Mouse (Mus musculus) forebrain, embryonic 11.5 days (tissue): ENCODE measurements around the gene Olfr555. TPM values are rescaled to one million over a fixed set of nuclear protein-coding genes. Genes with fewer than 3 reads are reported as not detected.

Source experiments
- ATAC-seq: fragments of 200-750 bp; cut with Nextera tagmentation; replicated peaks from 2 replicates; pipeline ENCODE4 v1.8.0; 2017; ENCODE audit warnings: moderate TSS enrichment; ENCODE audit not compliant: low FRiP score
- DNase-seq: peaks from one replicate; pipeline ENCODE4 v3.0.0-alpha.2; 2017; ENCODE audit warnings: low spot score
- H3K27ac ChIP-seq: fragments of 300-500 bp; sonication (generic); 2 replicates; pipeline ENCODE4 v1.5.1; 2014; ENCODE audit warnings: low read depth, low read length
- H3K27me3 ChIP-seq: fragments of 300-500 bp; sonication (generic); 2 replicates; pipeline ENCODE4 v1.6.1; 2014; ENCODE audit warnings: mild to moderate bottlenecking, low read length, mixed read lengths; ENCODE audit not compliant: control insufficient read depth, insufficient read depth
- H3K36me3 ChIP-seq: fragments of 300-500 bp; sonication (generic); 2 replicates; pipeline ENCODE4 v1.6.1; 2014; ENCODE audit warnings: mild to moderate bottlenecking, low read length, moderate library complexity, mixed read lengths; ENCODE audit not compliant: control insufficient read depth, insufficient read depth
- H3K4me1 ChIP-seq: fragments of 300-500 bp; sonication (generic); replicated peaks from 2 replicates; pipeline ENCODE4 v1.6.1; 2014; ENCODE audit warnings: low read length, mixed read lengths; ENCODE audit not compliant: control insufficient read depth, insufficient read depth
- H3K4me2 ChIP-seq: fragments of 300-500 bp; sonication (generic); 2 replicates; pipeline ENCODE4 v1.6.1; 2014; ENCODE audit warnings: low read depth, mild to moderate bottlenecking, low read length, moderate library complexity, mixed read lengths; ENCODE audit not compliant: severe bottlenecking
- H3K4me3 ChIP-seq: fragments of 300-500 bp; sonication (generic); 2 replicates; pipeline ENCODE4 v1.5.1; 2014; ENCODE audit warnings: low read depth, low read length
- H3K9ac ChIP-seq: fragments of 300-500 bp; sonication (generic); 2 replicates; pipeline ENCODE4 v1.6.1; 2014; ENCODE audit warnings: low read length
- H3K9me3 ChIP-seq: fragments of 300-500 bp; sonication (generic); 2 replicates; pipeline ENCODE4 v1.6.1; 2016; ENCODE audit warnings: low read length, mixed read lengths; ENCODE audit not compliant: control insufficient read depth
- WGBS: fragments of 180-500 bp; shearing (Covaris S2); extraction: QIAGEN DNeasy Blood & Tissue Kit; methylation state at CpG from one replicate; pipeline ENCODE4 v1.1.7; 2014; 5-methylcytosine and 5-hydroxymethylcytosine counted together
- polyA plus RNA-seq: library from polyadenylated mRNA; unstranded; fragments of >200 nt; fragmentation: Nextera tagmentation; extraction: Ambion mirVana; gene quantifications from 2 replicates; pipeline ENCODE4 v1.2.1, GENCODE M21; 2014

Gene Olfr555
- polyA plus RNA-seq, 1 experiment from 2014 or later, result not detected

DNA sequence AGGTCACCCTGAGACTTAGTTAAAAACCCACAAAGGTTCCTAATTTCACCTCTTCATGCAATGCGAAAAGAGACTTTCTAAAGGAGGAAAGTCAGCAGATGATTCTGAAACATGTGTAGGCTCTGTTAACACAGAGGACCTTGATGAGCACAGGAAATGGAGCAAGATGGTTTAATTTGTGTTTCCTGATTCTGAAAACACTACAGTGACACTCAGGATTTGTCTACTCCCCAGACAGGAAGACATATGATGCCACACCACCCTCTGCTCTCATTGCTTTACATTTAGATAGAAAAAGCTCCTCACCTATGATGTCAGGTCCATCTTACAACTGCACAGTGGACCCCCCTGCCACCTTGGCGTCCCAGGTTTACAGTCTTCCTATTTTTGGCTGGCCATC is 17.6 kb downstream of the Olfr555 start:
- ATAC-seq (no peak), DNase-seq (no peak)
- Histone ChIP-seq H3K27ac (no peak overlapping the region), H3K9me3 (no peaks in the 10 kb centered on the region), H3K9ac (no peak overlapping the region), H3K36me3 (no peaks in the 10 kb centered on the region), H3K27me3 (no peaks in the 10 kb centered on the region), H3K4me3 (no peak overlapping the region), H3K4me2 (no peak overlapping the region), H3K4me1 (no peaks in the 10 kb centered on the region)
- WGBS, result 93% methylated on average over 2 of the region's 2 CpGs

DNA sequence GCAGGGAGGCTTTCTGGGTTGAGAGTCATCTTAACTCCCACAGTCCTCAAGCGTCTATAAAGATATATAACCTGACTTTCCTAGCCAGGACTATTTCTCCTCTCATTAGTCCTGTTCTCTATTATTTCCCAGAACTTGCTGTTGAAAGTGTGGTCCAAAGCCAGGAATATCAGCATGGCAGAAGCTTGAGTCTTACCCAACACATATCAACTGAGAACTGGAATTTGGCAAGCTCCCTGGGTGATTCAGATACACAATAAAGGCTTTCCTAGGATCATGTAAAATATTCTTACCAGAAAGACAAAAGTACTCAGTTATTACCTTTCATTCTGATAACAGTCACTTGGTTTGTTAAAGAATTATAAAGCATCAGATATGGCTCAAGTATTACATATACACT is 23.3 kb downstream of the Olfr555 start:
- ATAC-seq (no peak), DNase-seq (no peak)
- no peaks in the 10 kb centered on the region for H3K27me3 ChIP-seq
- H3K9me3 ChIP-seq, result no peaks in the 10 kb centered on the region
- no peak overlapping the region for H3K9ac ChIP-seq
- WGBS, result 89% methylated on average over 1 of the region's 1 CpGs
- no peak overlapping the region for H3K4me2 ChIP-seq
- no peak overlapping the region for H3K4me3 ChIP-seq
- no peaks in the 10 kb centered on the region; the same call in 1 of the 2 replicates for H3K4me1 ChIP-seq
- H3K27ac ChIP-seq, result no peak overlapping the region
- no peaks in the 10 kb centered on the region for H3K36me3 ChIP-seq

DNA sequence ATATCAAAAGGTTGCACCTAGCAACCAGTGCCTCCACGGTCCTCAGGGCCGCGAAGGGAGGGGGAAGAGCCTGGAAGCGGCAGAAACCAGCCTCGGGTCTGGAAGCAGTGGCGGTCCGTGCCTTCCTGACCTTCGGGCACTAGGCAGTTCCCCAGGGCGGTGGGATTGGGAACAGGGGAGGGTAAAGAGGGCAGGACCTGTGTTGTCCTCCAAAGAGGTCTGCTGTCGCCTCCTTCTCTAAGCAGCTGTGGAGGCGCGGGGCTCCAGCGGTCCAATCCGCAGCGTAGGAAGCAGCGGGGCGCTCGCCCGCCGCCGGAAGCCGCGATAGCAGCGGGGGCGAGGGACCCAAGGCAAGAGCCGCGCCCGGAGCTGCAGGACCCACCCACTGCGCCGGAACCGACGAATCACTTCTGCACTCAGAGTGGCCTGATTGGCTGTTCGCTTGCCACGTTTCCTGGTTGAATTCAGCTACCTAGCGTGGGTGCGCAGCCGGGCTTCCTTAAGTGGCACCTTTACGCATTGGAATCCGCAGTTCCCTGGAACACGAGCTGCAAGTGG is 28.4 kb downstream of the Olfr555 start, which contains the start of gene Trim68:
Gene Trim68, minus strand, starts transcription at position 384 of the 558 bp plus-strand sequence.
- Histone ChIP-seq H3K9ac (peak within 1 kb of the TSS; percentile 72), H3K27me3 (no peaks in the 10 kb centered on the region), H3K4me2 (peak within 1 kb of the TSS; percentile 50), H3K4me3 (peak within 1 kb of the TSS; percentile 53), H3K27ac (peak within 1 kb of the TSS; percentile 50; the same call in 1 of the 2 replicates), H3K4me1 (no peaks in the 10 kb centered on the region; the same call in 1 of the 2 replicates), H3K9me3 (no peaks in the 10 kb centered on the region), H3K36me3 (no peaks in the 10 kb centered on the region)
- under 1% methylated on average over 40 of the region's 40 CpGs for WGBS
- peak; percentile 93 for DNase-seq
- ATAC-seq, result peak; percentile 100

DNA sequence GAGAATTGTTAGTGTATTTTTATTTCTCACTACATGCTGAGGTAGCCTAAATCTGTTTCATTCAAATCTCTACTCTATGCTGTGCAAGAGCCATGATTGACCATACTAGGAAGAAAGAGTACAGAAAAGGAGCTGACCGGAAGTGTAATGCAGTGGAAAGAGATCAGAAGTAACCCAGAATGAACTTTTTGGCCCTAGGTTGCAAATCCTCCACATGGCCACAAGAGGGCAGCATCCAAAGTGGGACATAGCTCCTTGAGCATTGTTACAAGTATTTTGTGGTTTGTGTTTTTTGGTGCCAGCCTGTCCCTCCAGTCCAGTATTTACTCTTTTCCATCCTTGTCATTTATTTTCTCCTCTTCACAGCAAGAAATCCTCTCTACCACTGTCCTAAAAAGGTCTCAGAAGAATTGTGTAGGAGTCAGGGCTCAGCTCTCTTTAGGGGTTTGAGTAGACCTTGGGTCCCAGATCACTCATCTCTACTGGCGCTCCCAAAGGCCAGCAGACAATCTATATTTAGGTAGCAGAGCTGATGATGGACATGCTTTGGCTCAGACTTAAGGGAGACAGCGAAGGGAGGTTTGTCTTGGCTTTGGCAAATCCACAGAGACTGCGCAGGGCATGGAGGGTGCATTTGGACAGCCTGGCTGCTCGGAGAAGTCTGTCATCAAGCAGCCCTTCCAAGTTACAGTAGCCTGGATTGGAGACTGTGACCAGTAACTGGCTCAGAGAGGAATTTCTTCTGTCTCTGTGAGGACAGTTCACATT is 36.9 kb downstream of the Olfr555 start, which contains the start of gene Olfr557:
Gene Olfr557, plus strand, starts transcription at position 553 of the 768 bp plus-strand sequence.
- H3K4me1 ChIP-seq, result no peaks in the 10 kb centered on the region
- 82% methylated on average over 5 of the region's 5 CpGs for WGBS
- H3K4me2 ChIP-seq, result no peak within 1 kb of the TSS
- H3K9me3 ChIP-seq, result no peaks in the 10 kb centered on the region
- H3K27ac ChIP-seq, result no peak within 1 kb of the TSS
- H3K36me3 ChIP-seq, result no peaks in the 10 kb centered on the region
- no peak within 1 kb of the TSS for H3K4me3 ChIP-seq
- ATAC-seq, result no peak
- H3K9ac ChIP-seq, result no peak within 1 kb of the TSS
- DNase-seq, result no peak
- no peaks in the 10 kb centered on the region for H3K27me3 ChIP-seq

DNA sequence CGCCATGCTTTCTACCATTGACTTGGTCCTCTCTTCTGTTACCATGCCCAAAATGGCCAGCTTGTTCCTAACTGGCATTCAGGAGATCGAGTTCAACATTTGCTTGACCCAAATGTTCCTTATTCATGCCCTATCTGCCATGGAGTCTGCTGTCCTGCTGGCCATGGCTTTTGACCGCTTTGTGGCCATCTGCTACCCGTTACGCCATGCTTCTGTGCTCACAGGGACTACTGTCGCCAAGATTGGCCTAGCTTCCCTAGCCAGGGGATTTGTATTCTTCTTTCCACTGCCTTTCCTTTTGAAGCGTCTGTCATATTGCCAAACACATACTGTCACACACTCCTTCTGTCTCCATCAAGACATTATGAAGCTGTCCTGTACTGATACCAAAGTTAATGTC is 39.8 kb downstream of the Olfr555 start:
- 90% methylated on average over 7 of the region's 7 CpGs for WGBS
- H3K27ac ChIP-seq, result no peak overlapping the region
- DNase-seq, result no peak
- H3K4me2 ChIP-seq, result no peak overlapping the region
- no peak for ATAC-seq
- H3K4me1 ChIP-seq, result no peaks in the 10 kb centered on the region
- H3K9me3 ChIP-seq, result no peaks in the 10 kb centered on the region
- H3K4me3 ChIP-seq, result no peak overlapping the region
- no peak overlapping the region for H3K9ac ChIP-seq
- H3K27me3 ChIP-seq, result no peaks in the 10 kb centered on the region
- no peaks in the 10 kb centered on the region for H3K36me3 ChIP-seq

DNA sequence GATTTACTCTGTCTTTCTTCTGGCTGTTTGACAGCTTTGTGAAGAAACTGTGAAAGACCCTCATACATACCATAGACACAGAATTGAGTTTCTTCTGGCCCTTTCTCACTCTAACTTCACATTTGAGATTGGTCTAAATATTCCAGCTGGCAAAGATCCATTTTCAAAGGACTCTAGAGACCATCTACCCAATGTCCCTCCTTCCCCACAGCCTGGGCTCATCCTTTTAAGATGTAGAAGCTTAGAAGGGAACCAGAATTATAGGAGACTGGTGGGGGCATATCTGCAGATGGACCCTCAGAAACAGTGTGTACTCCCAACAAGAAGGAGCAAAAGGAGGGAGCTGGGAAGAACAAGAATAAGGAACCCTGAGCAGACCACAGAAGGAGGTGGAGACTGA is 43.3 kb downstream of the Olfr555 start, which contains the start of gene Olfr558:
Gene Olfr558, plus strand, starts transcription at position 301 of the 400 bp plus-strand sequence.
- DNase-seq, result no peak
- H3K36me3 ChIP-seq, result no peaks in the 10 kb centered on the region
- no peak within 1 kb of the TSS for H3K27ac ChIP-seq
- H3K27me3 ChIP-seq, result no peaks in the 10 kb centered on the region
- H3K4me3 ChIP-seq, result no peak within 1 kb of the TSS
- H3K4me1 ChIP-seq, result no peaks in the 10 kb centered on the region
- no peak for ATAC-seq
- H3K9ac ChIP-seq, result no peak within 1 kb of the TSS
- H3K4me2 ChIP-seq, result no peak within 1 kb of the TSS
- no peaks in the 10 kb centered on the region for H3K9me3 ChIP-seq

Other genes with a start within 250 kb of the Olfr555 start
- 274 and 290 TPM in 2 replicates for gene Rrm1, start 217.1 kb upstream of the Olfr555 start, polyA plus RNA-seq
- 1.0 and 1.5 TPM in 2 replicates for gene Olfr543, start 177.1 kb upstream of the Olfr555 start, polyA plus RNA-seq
- 0.11 and 0.40 TPM in 2 replicates for gene Olfr544, start 170.5 kb upstream of the Olfr555 start, polyA plus RNA-seq
- gene Olfr545, start 159.2 kb upstream of the Olfr555 start, polyA plus RNA-seq, result 0.09 and 0.12 TPM in 2 replicates
- gene Olfr547, start 124.1 kb upstream of the Olfr555 start, polyA plus RNA-seq, result not detected in 2 replicates
- gene Olfr548-ps1, start 117.9 kb upstream of the Olfr555 start, polyA plus RNA-seq, result not detected in 2 replicates
- not detected in 2 replicates for gene Olfr549, start 109.0 kb upstream of the Olfr555 start, polyA plus RNA-seq
- 0.16 and 0.25 TPM in 2 replicates for gene Trim21, start 93.3 kb upstream of the Olfr555 start, polyA plus RNA-seq
- gene Olfr550, start 87.4 kb upstream of the Olfr555 start, polyA plus RNA-seq, result not detected in 2 replicates
- not detected in 2 replicates for gene Olfr551, start 66.9 kb upstream of the Olfr555 start, polyA plus RNA-seq
- not detected in 2 replicates for gene Olfr552, start 61.1 kb upstream of the Olfr555 start, polyA plus RNA-seq
- not detected in 2 replicates for gene Olfr553, start 40.6 kb upstream of the Olfr555 start, polyA plus RNA-seq
- not detected in 2 replicates for gene Olfr554, start 20.4 kb upstream of the Olfr555 start, polyA plus RNA-seq
- not detected in 2 replicates for gene Olfr556, start 6.1 kb downstream of the Olfr555 start, polyA plus RNA-seq
- gene Trim68, start 28.5 kb downstream of the Olfr555 start, polyA plus RNA-seq, result 11.0 and 12.0 TPM in 2 replicates
- gene Olfr557, start 37.1 kb downstream of the Olfr555 start, polyA plus RNA-seq, result not detected in 2 replicates
- gene Olfr558, start 43.4 kb downstream of the Olfr555 start, polyA plus RNA-seq, result not detected in 2 replicates
- gene Olfr33, start 60.2 kb downstream of the Olfr555 start, polyA plus RNA-seq, result not detected in 2 replicates
- not detected in 2 replicates for gene Olfr559, start 68.7 kb downstream of the Olfr555 start, polyA plus RNA-seq
- not detected in 2 replicates for gene Olfr560, start 100.5 kb downstream of the Olfr555 start, polyA plus RNA-seq
- gene Olfr78, start 100.6 kb downstream of the Olfr555 start, polyA plus RNA-seq, result not detected in 2 replicates
- not detected in 2 replicates for gene Olfr561, start 112.4 kb downstream of the Olfr555 start, polyA plus RNA-seq
- not detected in 2 replicates for gene Olfr564, start 144.7 kb downstream of the Olfr555 start, polyA plus RNA-seq
- not detected in 2 replicates for gene Olfr566, start 199.9 kb downstream of the Olfr555 start, polyA plus RNA-seq
- gene Olfr568, start 218.3 kb downstream of the Olfr555 start, polyA plus RNA-seq, result not detected in 2 replicates
- not detected in 2 replicates for gene Olfr569, start 232.1 kb downstream of the Olfr555 start, polyA plus RNA-seq
- not detected in 2 replicates for gene Olfr570, start 235.8 kb downstream of the Olfr555 start, polyA plus RNA-seq